Mouse (Mus musculus) embryonic fibroblast, embryonic 13.5 days (primary cell): ENCODE results near the gene Celf5. TPM values are rescaled to one million over a fixed set of nuclear protein-coding genes. Genes with fewer than 3 reads are reported as not detected.
A peak's percentile ranks its signal among the peaks of the same experiment; 100 is the strongest.

Experiments used
- H3K27ac ChIP-seq: 2 replicates; pipeline ENCODE4 v1.5.1; 2012; ENCODE audit warnings: low read length, control low read depth, inconsistent platforms; ENCODE audit not compliant: insufficient read depth
- H3K4me1 ChIP-seq: 2 replicates; pipeline ENCODE4 v1.6.1; 2011; ENCODE audit warnings: low read length; ENCODE audit not compliant: control insufficient read depth, insufficient read depth
- H3K4me3 ChIP-seq: 2 replicates; pipeline ENCODE4 v1.5.1; 2011; ENCODE audit warnings: mild to moderate bottlenecking, control low read depth, low read length; ENCODE audit not compliant: insufficient read depth
- CTCF ChIP-seq: IDR thresholded peaks from 2 replicates; pipeline ENCODE4 v1.5.1; 2011; ENCODE audit warnings: mild to moderate bottlenecking, control low read depth, low read length, moderate library complexity, borderline replicate concordance; ENCODE audit not compliant: insufficient read depth
- POLR2A ChIP-seq: IDR thresholded peaks from 2 replicates; pipeline ENCODE4 v1.6.1; 2011; ENCODE audit warnings: low read depth, mild to moderate bottlenecking, control low read depth, low read length, moderate library complexity
- polyA plus RNA-seq: library from polyadenylated mRNA; stranded (reverse); fragments of >200 nt; gene quantifications from 2 replicates; pipeline ENCODE4 v1.2.4, GENCODE M21; 2011; ENCODE audit warnings: low read depth; ENCODE audit not compliant: missing spikeins, insufficient read length

Gene Celf5
- polyA plus RNA-seq: 4.4 and 4.5 TPM in 2 replicates

- TF ChIP-seq POLR2A (no peak), CTCF (peak; percentile 32; the same call in 1 of the 2 replicates)
- H3K4me3 ChIP-seq: peak within 1 kb of the TSS; percentile 51
- H3K27ac ChIP-seq: no peak within 1 kb of the TSS
- no peaks in the 10 kb centered on the region for H3K4me1 ChIP-seq
These were observed at the start of gene Celf5 for GRCm38 (mm10) chr10:81482533-81482889. Gene Celf5 (minus strand): TSS chr10:81482709.

GRCm38 (mm10) chr10:81526779-81527178 is 44.3 kb upstream of the Celf5 start:
- Histone ChIP-seq H3K27ac (no peak overlapping the region), H3K4me1 (no peaks in the 10 kb centered on the region), H3K4me3 (no peak overlapping the region)
- TF ChIP-seq POLR2A (no peak), CTCF (peak; percentile 99)

GRCm38 (mm10) chr10:81525017-81525694 is 42.6 kb upstream of the Celf5 start:
- H3K27ac ChIP-seq: no peak overlapping the region
- TF ChIP-seq CTCF (no peak), POLR2A (no peak)

GRCm38 (mm10) chr10:81524051-81524605 is 41.6 kb upstream of the Celf5 start, which contains the start of gene Gna15:
Gene Gna15 (minus strand): TSS chr10:81524225.
- no peak for TF ChIP-seq CTCF
- no peak for TF ChIP-seq POLR2A
- Histone ChIP-seq H3K27ac (no peak within 1 kb of the TSS), H3K4me3 (no peak within 1 kb of the TSS), H3K4me1 (no peaks in the 10 kb centered on the region)

More at GRCm38 (mm10) chr10:81525017-81525694, 42.6 kb upstream of the Celf5 start:
- H3K4me3 ChIP-seq: no peak overlapping the region
- no peaks in the 10 kb centered on the region for H3K4me1 ChIP-seq

- Histone ChIP-seq H3K4me3 (no peak overlapping the region), H3K4me1 (no peaks in the 10 kb centered on the region), H3K27ac (no peak overlapping the region)
- no peak for TF ChIP-seq POLR2A
These were observed 41.1 kb upstream of the Celf5 start for GRCm38 (mm10) chr10:81523570-81523969.

GRCm38 (mm10) chr10:81523142-81523541 is 40.6 kb upstream of the Celf5 start:
- H3K4me1 ChIP-seq: no peaks in the 10 kb centered on the region
- no peak overlapping the region for H3K27ac ChIP-seq
- TF ChIP-seq CTCF (no peak), POLR2A (no peak)
- no peak overlapping the region for H3K4me3 ChIP-seq

- Histone ChIP-seq H3K27ac (no peak overlapping the region), H3K4me1 (no peaks in the 10 kb centered on the region), H3K4me3 (no peak overlapping the region)
- no peak for TF ChIP-seq CTCF
These were observed 37.5 kb upstream of the Celf5 start for GRCm38 (mm10) chr10:81519978-81520365.

- Histone ChIP-seq H3K27ac (no peak overlapping the region), H3K4me1 (no peaks in the 10 kb centered on the region), H3K4me3 (no peak overlapping the region)
- TF ChIP-seq POLR2A (no peak), CTCF (no peak)
These were observed 36.9 kb upstream of the Celf5 start for GRCm38 (mm10) chr10:81519227-81519977.

GRCm38 (mm10) chr10:81518546-81518945 is 36.0 kb upstream of the Celf5 start:
- H3K27ac ChIP-seq: no peak overlapping the region
- H3K4me3 ChIP-seq: no peak overlapping the region
- TF ChIP-seq CTCF (peak; percentile 38; the same call in 1 of the 2 replicates), POLR2A (no peak)
- H3K4me1 ChIP-seq: no peaks in the 10 kb centered on the region

GRCm38 (mm10) chr10:81517227-81517626 is 34.7 kb upstream of the Celf5 start:
- no peak for TF ChIP-seq POLR2A
- no peak for TF ChIP-seq CTCF
- H3K4me3 ChIP-seq: no peak overlapping the region
- H3K4me1 ChIP-seq: no peaks in the 10 kb centered on the region
- no peak overlapping the region for H3K27ac ChIP-seq
